In the genomic region with DNA sequence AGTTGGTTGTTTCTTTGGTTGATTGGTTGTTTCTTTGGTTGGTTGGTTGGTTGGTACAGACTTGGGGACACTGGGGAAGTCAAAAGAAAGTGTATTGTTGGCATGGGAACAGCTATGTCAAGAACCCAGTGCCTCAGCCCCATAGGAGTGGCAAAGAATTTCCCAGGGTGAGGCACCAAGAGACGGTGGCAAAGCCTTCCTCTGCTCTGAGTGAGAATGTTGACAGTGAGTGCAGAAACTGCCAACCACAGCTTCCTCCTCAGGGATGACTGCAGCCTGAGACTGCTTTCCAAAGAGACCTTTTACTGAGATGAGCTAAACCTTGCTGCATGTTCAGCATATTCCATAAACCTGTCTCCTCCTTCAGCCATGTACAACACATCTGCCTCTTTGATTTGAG, we compare ENCODE assay signal across 15 mouse cellular contexts.
"Had no signal": no experiment of that assay in that cellular context is flagged by ENCODE, and none has a peak within 500 bp of the region (broad histone marks: within the 10 kb centered on the region; RNA-seq: fewer than 3 reads in every experiment).

No protein-coding gene starts in this region.

- ATAC-seq: intestine, postnatal 0 days; liver, embryonic 12.5 days; midbrain, embryonic 15.5 days had no signal

- H3K27ac ChIP-seq: layer of hippocampus, adult 2 months; left cerebral cortex, adult 2 months; limb, embryonic 15.5 days; liver, embryonic 12.5 days; midbrain, embryonic 15.5 days; stomach, embryonic 15.5 days had no signal

- H3K4me3 ChIP-seq: layer of hippocampus, adult 2 months; left cerebral cortex, adult 2 months; limb, embryonic 15.5 days; liver, embryonic 12.5 days; lung, embryonic 15.5 days; megakaryocyte, embryonic 14.5 days; midbrain, embryonic 15.5 days; stomach, embryonic 15.5 days had no signal

- H3K4me1 ChIP-seq: limb, embryonic 15.5 days; lung, embryonic 15.5 days; midbrain, embryonic 15.5 days; stomach, embryonic 15.5 days had no signal

- H3K27me3 ChIP-seq: limb, embryonic 15.5 days; liver, embryonic 12.5 days; lung, embryonic 15.5 days; megakaryocyte, embryonic 14.5 days; midbrain, embryonic 15.5 days; stomach, embryonic 15.5 days had no signal

- H3K9me3 ChIP-seq: limb, embryonic 15.5 days; liver, embryonic 12.5 days; lung, embryonic 15.5 days; midbrain, embryonic 15.5 days; stomach, embryonic 15.5 days had no signal

- H3K36me3 ChIP-seq: limb, embryonic 15.5 days; liver, embryonic 12.5 days; lung, embryonic 15.5 days; midbrain, embryonic 15.5 days; stomach, embryonic 15.5 days had no signal

- DNase-seq: kidney, adult 9 months; kidney, postnatal 4 days; lung, postnatal 14 days; right cerebral cortex, adult 18-20 months; thymus, adult 2 months; thymus, postnatal 25 days had no signal
